Mouse (Mus musculus) embryonic facial prominence, embryonic 12.5 days (tissue): ENCODE data around the gene Kcnh1. TPM values are rescaled to one million over a fixed set of nuclear protein-coding genes. Genes with fewer than 3 reads are reported as not detected.

Source experiments
- ATAC-seq: fragments of 200-750 bp; cut with Nextera tagmentation; 2 replicates; pipeline ENCODE4 v1.8.0; 2017; ENCODE audit not compliant: insufficient number of reproducible peaks, insufficient read depth, low FRiP score, low TSS enrichment
- H3K27ac ChIP-seq: fragments of 300-500 bp; sonication (generic); 2 replicates; pipeline ENCODE4 v1.5.1; 2016; ENCODE audit warnings: mild to moderate bottlenecking
- H3K27me3 ChIP-seq: fragments of 300-500 bp; sonication (generic); 2 replicates; pipeline ENCODE4 v1.6.1; 2016; ENCODE audit warnings: mild to moderate bottlenecking, moderate library complexity
- H3K36me3 ChIP-seq: fragments of 300-500 bp; sonication (generic); 2 replicates; pipeline ENCODE4 v1.6.1; 2016; ENCODE audit warnings: mild to moderate bottlenecking
- H3K4me1 ChIP-seq: fragments of 300-500 bp; sonication (generic); 2 replicates; pipeline ENCODE4 v1.6.1; 2016
- H3K4me2 ChIP-seq: fragments of 300-500 bp; sonication (generic); replicated peaks from 2 replicates; pipeline ENCODE4 v1.6.1; 2016; ENCODE audit warnings: mild to moderate bottlenecking, moderate library complexity
- H3K4me3 ChIP-seq: fragments of 300-500 bp; sonication (generic); 2 replicates; pipeline ENCODE4 v1.5.1; 2016; ENCODE audit warnings: mild to moderate bottlenecking
- H3K9ac ChIP-seq: fragments of 300-500 bp; sonication (generic); 2 replicates; pipeline ENCODE4 v1.6.1; 2016; ENCODE audit warnings: mild to moderate bottlenecking, moderate library complexity
- H3K9me3 ChIP-seq: fragments of 300-500 bp; sonication (generic); 2 replicates; pipeline ENCODE4 v1.6.1; 2016; ENCODE audit warnings: mild to moderate bottlenecking, moderate library complexity
- WGBS: fragments of 180-500 bp; shearing (Covaris S2); methylation state at CpG from one replicate; pipeline ENCODE4 v1.1.7; 2016; 5-methylcytosine and 5-hydroxymethylcytosine counted together
- polyA plus RNA-seq: library from polyadenylated mRNA; unstranded; fragments of >200 nt; fragmentation: Nextera tagmentation; extraction: Ambion mirVana; gene quantifications from 2 replicates; pipeline ENCODE4 v1.2.1, GENCODE M21; 2016

Gene Kcnh1
- polyA plus RNA-seq = 0.90 and 1.5 TPM in 2 replicates

DNA sequence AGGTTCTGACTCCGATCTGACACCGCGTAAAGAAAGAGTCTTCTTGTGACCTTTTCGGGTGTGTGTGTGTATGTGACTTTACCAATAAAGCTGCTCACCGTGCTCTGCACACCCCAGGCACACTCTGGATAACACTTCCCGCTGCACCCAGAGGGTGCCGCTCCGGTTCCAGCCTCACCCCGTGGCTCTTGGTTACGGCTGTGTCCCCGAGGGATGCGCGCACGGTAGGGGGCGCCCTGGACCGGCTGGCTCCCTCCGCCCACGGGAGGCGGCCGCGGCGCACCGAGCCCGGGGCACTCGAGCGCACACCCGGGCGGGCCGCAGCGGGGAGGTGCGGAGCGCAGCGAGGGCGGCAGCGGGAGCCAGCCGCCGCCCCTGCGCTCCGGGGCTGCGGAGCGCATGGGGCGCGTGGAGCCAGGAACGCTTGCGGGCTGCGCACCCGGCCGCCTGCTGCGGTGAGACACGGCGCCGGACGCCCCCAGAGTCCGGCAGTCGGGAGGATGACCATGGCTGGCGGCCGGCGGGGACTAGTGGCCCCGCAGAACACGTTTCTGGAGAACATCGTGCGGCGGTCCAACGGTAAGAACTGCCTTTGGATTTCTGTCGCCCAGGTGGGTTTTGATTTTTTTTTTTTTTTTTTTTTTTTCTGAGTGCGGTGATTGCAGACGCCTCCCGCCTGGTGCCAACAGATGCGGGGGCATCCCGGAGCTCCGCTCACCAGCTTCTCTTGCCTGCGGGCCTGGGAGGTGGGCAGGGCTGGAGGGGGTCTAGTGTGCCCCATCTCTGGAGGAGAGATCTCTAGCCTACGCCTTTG lies at the start of gene Kcnh1:
Gene Kcnh1, plus strand, starts transcription at position 267 of the 814 bp plus-strand sequence.
- Histone ChIP-seq H3K27ac (no peak within 1 kb of the TSS), H3K9me3 (no peaks in the 10 kb centered on the region), H3K36me3 (no peaks in the 10 kb centered on the region), H3K4me1 (no peaks in the 10 kb centered on the region; the same call in none of the 2 replicates), H3K4me2 (peak within 1 kb of the TSS; percentile 90), H3K27me3 (peaks cover 44% of the 10 kb centered on the region), H3K4me3 (peak within 1 kb of the TSS; percentile 49), H3K9ac (peak within 1 kb of the TSS; percentile 57)
- WGBS = 1% methylated on average over 73 of the region's 73 CpGs
- peak; percentile 84; the same call in 1 of the 2 replicates for ATAC-seq

DNA sequence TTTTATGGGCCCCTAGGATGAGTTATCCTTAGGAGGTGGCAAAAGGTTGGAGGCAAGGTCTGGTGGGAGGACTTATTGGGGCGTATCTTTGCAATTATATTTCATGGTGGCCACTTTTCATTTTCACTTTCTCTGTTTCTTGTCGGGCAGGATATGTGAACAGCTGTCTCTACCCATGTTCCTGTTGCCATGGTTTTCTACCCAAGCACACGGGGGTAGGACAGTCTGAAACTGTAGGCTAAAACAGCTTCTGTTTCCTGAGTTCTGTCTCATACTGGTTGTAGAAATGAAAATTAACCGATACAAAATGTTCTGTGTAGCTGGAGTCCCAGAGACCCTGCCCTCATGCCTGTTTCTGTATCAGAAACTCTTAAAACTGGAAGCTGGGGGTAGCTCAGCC lies 39.4 kb upstream of the Kcnh1 start:
- Histone ChIP-seq H3K27me3 (no peaks in the 10 kb centered on the region), H3K4me1 (no peaks in the 10 kb centered on the region), H3K4me2 (no peak overlapping the region), H3K27ac (no peak overlapping the region), H3K36me3 (no peaks in the 10 kb centered on the region), H3K9me3 (no peaks in the 10 kb centered on the region), H3K4me3 (no peak overlapping the region), H3K9ac (no peak overlapping the region)
- WGBS = 87% methylated on average over 4 of the region's 4 CpGs
- no peak for ATAC-seq

DNA sequence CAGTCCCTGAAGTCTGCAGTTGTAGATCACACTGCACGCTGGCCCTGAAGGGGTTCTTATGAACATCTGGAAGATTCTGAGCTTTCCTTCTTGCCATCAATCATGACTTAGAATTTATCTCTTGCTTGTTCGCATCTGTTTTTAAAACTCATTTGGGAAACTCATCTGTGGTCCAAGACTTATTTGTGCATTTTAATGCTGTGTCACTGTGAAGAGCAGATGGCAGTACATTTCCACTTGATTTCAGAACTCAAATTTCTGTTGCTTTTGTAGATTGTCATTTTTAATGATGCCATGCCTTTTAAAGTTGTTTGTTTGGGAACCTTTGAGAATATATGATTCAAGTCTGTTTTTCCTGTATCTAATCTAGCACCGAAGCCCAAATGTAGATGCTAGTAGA lies 19.1 kb upstream of the Kcnh1 start:
- Histone ChIP-seq H3K4me3 (no peak overlapping the region), H3K9ac (no peak overlapping the region), H3K9me3 (no peaks in the 10 kb centered on the region), H3K4me1 (no peaks in the 10 kb centered on the region), H3K4me2 (no peak overlapping the region), H3K27me3 (no peaks in the 10 kb centered on the region), H3K27ac (no peak overlapping the region), H3K36me3 (no peaks in the 10 kb centered on the region)
- WGBS = 89% methylated on average over 3 of the region's 3 CpGs
- no peak for ATAC-seq

DNA sequence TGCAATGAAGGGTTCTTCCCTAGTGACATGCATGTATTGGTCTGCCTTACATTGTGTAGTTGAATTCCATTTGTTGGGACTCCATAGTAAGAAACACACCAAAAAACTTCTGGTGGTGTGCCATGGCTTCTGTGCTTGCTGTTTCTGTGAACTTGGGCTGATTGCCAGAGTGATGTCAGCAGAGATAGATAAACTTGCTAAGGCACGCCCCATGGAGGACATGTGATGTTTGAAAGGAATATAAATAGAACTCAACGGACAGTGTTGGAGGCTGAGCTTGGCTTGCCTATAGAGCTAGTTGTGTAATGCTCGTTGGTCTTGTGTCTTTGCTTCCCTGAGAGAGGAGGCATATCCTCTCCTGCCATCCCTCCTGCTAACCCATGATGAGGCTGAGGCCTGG lies 10.7 kb upstream of the Kcnh1 start:
- Histone ChIP-seq H3K9ac (no peak overlapping the region), H3K27ac (no peak overlapping the region), H3K4me2 (no peak overlapping the region), H3K4me1 (no peaks in the 10 kb centered on the region), H3K27me3 (no peaks in the 10 kb centered on the region), H3K4me3 (no peak overlapping the region), H3K9me3 (no peaks in the 10 kb centered on the region), H3K36me3 (no peaks in the 10 kb centered on the region)
- no peak for ATAC-seq
- 77% methylated on average over 3 of the region's 3 CpGs for WGBS

DNA sequence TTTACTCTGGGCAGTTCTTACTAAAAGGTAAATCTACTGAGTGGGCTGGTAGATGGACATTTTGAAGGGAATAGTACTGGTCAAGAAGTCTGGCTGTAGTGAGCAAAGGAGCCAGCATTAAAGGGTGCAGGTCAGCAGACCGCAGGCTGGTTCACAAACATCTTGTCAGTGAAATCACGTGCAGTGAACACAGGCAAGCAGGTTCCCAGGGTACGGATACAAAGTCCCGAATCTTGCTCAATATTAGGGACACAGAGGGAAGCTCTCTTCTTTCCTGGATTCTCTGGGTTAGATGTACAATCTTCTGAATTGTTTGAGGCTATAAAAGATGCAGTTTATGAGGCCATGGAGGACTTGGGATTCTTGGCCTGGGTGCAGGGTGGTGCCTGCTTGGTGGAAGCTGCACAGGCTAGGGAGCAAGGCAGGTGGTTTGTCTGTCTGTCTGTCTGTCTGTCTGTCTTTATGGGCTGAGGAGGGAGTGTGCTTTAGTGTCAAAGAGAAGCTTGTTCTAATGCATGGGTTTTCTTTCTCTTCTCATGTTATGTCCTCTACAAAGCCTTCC lies 8.8 kb upstream of the Kcnh1 start:
- ATAC-seq = no peak

DNA sequence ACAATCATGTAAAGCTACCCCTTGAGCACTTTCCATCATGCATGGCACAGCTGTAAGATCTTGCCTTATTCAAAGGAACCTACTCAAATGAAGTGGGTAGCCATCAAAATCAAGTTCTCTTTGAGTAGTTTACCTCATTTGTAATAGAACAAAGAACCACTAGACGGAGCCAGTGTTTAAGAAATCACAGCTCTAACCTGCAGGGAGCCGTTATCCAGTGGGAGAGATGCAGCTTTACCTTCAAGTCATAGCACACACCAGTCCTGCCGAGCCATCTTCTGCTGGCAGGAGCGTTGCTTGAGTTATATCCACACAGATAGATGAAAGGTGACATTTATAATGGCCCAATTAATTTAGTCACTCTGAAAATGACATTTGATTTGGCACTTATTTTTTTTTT lies 1.5 kb upstream of the Kcnh1 start:
- no peaks in the 10 kb centered on the region for H3K9me3 ChIP-seq
- no peak overlapping the region for H3K4me2 ChIP-seq
- no peak overlapping the region for H3K4me3 ChIP-seq
- ATAC-seq = no peak
- no peak overlapping the region for H3K9ac ChIP-seq
- no peak overlapping the region for H3K27ac ChIP-seq
- no peaks in the 10 kb centered on the region for H3K36me3 ChIP-seq
- WGBS = 10% methylated on average over 4 of the region's 4 CpGs
- H3K4me1 ChIP-seq = no peaks in the 10 kb centered on the region; the same call in none of the 2 replicates
- peaks cover 44% of the 10 kb centered on the region for H3K27me3 ChIP-seq

More for the DNA sequence above, 8.8 kb upstream of the Kcnh1 start:
- no peak overlapping the region for H3K4me2 ChIP-seq
- no peak overlapping the region for H3K27ac ChIP-seq
- no peaks in the 10 kb centered on the region for H3K36me3 ChIP-seq
- no peaks in the 10 kb centered on the region for H3K27me3 ChIP-seq
- WGBS = 84% methylated on average over 4 of the region's 4 CpGs
- no peak overlapping the region for H3K9ac ChIP-seq
- H3K4me1 ChIP-seq = no peaks in the 10 kb centered on the region
- H3K4me3 ChIP-seq = no peak overlapping the region
- no peaks in the 10 kb centered on the region for H3K9me3 ChIP-seq

DNA sequence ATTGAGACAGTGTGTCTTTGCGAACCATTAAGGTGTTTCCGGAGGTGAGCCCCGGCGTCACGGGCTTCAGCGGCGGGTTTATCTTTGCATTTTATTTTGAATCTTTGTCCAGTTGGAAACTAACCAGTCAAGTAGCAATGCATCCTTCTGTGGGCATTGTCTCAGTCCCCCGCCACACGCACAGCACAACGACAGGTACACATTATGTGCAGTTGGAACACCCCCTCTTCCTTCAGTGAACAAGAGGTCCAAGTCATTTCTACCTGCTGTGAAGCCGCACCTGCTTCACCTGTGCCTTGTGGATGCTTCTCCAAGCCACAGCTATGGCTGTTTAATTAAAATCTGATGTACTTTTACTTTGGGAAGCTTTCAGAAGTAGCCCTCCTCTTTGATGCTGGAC lies 803 bp upstream of the Kcnh1 start:
- Histone ChIP-seq H3K4me2 (no peak overlapping the region), H3K27ac (no peak overlapping the region), H3K4me1 (no peaks in the 10 kb centered on the region; the same call in none of the 2 replicates), H3K27me3 (peaks cover 44% of the 10 kb centered on the region), H3K9ac (no peak overlapping the region), H3K9me3 (no peaks in the 10 kb centered on the region), H3K36me3 (no peaks in the 10 kb centered on the region), H3K4me3 (no peak overlapping the region)
- ATAC-seq = no peak
- 81% methylated on average over 11 of the region's 11 CpGs for WGBS

DNA sequence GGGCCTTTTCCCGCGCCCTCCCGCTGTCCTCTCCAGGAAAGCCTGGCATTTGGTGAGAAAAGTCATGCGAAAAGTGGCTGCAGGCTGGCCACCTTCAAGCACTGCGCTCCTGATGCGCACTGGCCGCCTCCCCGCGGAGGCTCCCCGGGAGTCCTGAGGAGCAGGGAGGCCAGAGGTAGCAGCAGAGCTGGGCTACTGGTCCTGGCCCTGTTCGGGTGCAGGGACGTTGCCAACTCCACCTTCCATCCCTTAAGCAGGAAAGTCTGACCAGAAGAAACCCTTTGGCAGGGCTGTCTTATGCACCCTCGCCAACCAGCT lies 707 bp downstream of the Kcnh1 start:
- no peak for ATAC-seq
- WGBS = 5% methylated on average over 13 of the region's 13 CpGs
- H3K9me3 ChIP-seq = no peaks in the 10 kb centered on the region
- no peak overlapping the region for H3K9ac ChIP-seq
- peak overlapping the region; percentile 49 for H3K4me3 ChIP-seq
- H3K27ac ChIP-seq = no peak overlapping the region
- peaks cover 44% of the 10 kb centered on the region for H3K27me3 ChIP-seq
- no peaks in the 10 kb centered on the region; the same call in none of the 2 replicates for H3K4me1 ChIP-seq
- peak overlapping the region; percentile 90 for H3K4me2 ChIP-seq
- H3K36me3 ChIP-seq = no peaks in the 10 kb centered on the region

DNA sequence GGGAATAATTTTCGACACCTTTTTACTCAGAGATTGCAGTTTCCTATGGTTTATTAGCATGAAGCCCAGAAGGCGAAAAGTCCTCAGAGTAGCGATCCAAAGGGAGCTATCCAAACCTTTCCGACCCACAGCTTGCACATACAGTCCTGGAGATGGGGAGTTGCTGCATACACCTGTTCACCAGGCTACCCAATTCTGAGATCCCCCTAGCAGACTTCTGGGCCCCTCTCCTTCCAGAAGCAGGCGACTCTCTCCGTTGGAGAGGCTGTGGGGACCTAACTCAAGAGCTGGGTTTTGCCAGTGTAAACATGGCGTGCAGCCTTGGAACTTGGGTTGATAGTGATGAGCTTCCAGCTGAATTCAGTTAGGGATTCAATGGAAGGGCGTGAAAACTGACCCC lies 1.3 kb downstream of the Kcnh1 start:
- Histone ChIP-seq H3K4me2 (no peak overlapping the region), H3K4me3 (no peak overlapping the region), H3K4me1 (no peaks in the 10 kb centered on the region; the same call in none of the 2 replicates), H3K36me3 (no peaks in the 10 kb centered on the region), H3K27ac (no peak overlapping the region), H3K27me3 (peaks cover 44% of the 10 kb centered on the region), H3K9ac (no peak overlapping the region), H3K9me3 (no peaks in the 10 kb centered on the region)
- ATAC-seq = no peak
- WGBS = 57% methylated on average over 8 of the region's 8 CpGs

DNA sequence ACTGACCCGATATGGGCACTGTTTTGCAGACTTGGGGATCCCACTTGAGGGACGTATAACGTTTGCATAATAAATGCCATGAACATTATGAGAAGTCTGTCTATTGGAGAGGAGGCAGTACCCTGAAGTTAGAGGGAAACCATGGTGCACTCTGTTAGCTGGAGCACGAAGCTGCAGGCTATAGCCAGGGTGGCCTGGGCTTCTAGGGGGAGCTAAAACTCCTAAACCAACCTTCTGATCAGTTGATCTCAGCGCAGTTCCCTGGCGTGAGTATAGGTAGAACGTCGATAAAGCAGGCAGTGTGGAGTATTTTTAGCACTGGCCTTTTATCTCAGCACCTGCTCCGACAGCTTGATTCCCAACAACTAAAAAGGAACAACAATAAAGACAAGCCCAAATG lies 2.1 kb downstream of the Kcnh1 start:
- Histone ChIP-seq H3K27me3 (peaks cover 44% of the 10 kb centered on the region), H3K9me3 (no peaks in the 10 kb centered on the region), H3K36me3 (no peaks in the 10 kb centered on the region), H3K4me1 (no peaks in the 10 kb centered on the region; the same call in none of the 2 replicates), H3K9ac (no peak overlapping the region), H3K4me2 (no peak overlapping the region), H3K27ac (no peak overlapping the region), H3K4me3 (no peak overlapping the region)
- 73% methylated on average over 9 of the region's 9 CpGs for WGBS
- ATAC-seq = no peak

DNA sequence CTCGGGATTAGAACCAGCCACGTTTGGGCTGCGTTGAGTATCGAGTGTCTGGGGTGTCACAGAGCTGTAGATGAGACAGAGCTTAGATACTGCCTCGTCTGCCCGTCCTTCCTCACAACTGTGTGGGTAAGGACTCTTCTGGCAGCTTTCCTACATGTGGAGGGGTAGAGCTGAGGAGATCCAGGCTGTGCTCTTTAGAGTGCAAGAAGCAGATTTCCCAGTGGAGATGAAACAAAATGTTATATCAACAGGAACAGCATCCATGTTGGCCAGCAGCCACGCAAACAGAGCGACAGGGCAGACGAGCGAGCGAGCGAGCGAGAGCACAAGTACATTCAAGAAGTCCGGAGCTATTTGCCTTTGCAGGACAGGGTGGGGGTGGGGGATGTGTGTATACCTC lies 3.1 kb downstream of the Kcnh1 start:
- WGBS = 80% methylated on average over 14 of the region's 14 CpGs
- H3K4me1 ChIP-seq = no peaks in the 10 kb centered on the region; the same call in none of the 2 replicates
- H3K36me3 ChIP-seq = no peaks in the 10 kb centered on the region
- H3K27me3 ChIP-seq = peaks cover 44% of the 10 kb centered on the region
- no peak overlapping the region for H3K9ac ChIP-seq
- no peak for ATAC-seq
- H3K4me2 ChIP-seq = no peak overlapping the region
- no peak overlapping the region for H3K27ac ChIP-seq
- no peaks in the 10 kb centered on the region for H3K9me3 ChIP-seq
- no peak overlapping the region for H3K4me3 ChIP-seq

DNA sequence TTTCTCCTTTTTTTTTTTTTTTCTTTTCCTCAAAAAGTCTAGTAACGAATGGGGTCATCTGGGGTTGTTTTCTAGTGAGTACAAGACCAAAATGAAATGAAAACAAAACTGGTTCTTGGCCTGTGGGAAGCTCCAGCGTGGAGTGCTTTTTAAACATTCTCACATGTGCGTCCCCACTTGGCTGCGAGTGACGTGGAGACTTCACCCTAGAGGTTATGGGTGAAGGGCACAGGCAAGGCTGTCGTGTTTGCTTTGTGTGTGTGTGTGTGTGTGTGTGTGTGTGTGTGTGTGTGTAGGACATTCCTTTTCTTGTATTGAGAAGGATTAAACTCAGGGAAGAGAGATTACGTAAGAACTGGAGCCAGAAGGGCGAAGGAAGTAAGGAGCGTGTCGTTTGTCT lies 6.9 kb downstream of the Kcnh1 start:
- Histone ChIP-seq H3K27ac (no peak overlapping the region), H3K9me3 (no peaks in the 10 kb centered on the region), H3K4me3 (no peak overlapping the region), H3K4me2 (no peak overlapping the region), H3K36me3 (no peaks in the 10 kb centered on the region), H3K9ac (no peak overlapping the region), H3K27me3 (peaks cover 11% of the 10 kb centered on the region), H3K4me1 (no peaks in the 10 kb centered on the region)
- no peak for ATAC-seq
- WGBS = 52% methylated on average over 10 of the region's 10 CpGs
